Mouse (Mus musculus): Measurements from ENCODE around the gene Htra1. TPM values are rescaled to one million over a fixed set of nuclear protein-coding genes. Genes with fewer than 3 reads are reported as not detected.

Htra1 gene
- polyA plus RNA-seq, 1 experiment from 2014 or later, result 75.2 TPM

DNA sequence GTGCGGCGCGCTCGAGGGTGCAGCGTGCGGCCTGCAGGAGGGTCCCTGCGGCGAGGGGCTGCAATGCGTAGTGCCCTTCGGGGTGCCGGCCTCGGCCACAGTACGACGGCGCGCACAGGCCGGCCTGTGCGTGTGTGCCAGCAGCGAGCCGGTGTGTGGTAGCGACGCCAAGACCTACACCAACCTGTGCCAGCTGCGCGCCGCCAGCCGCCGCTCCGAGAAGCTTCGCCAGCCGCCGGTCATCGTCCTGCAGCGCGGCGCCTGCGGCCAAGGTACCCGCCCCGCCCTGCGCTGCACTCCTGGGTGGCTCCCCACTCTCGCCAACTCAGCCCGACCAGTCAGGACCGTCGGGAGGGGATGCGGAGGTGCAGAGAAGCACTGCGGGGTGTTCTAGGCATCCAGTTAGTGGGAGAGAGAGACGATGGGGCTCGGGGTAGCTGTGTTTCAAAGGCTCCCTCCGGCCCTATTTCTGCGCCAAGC lies 601 bp downstream of the Htra1 start:
- 1% methylated on average over 49 of the region's 49 CpGs for whole genome bisulfite sequencing

GRCm38 (mm10) chr7:130937266-130937841 lies 1.4 kb downstream of the Htra1 start:
- ATAC-seq (ENCODE audit: insufficient number of reproducible peaks, low FRiP score), result no peak
- 21% methylated on average over 12 of the region's 12 CpGs for WGBS
- H3K4me1 ChIP-seq (replicated peaks), result peaks cover 31% of the 10 kb centered on the region
- no peaks in the 10 kb centered on the region for H3K9me3 ChIP-seq (replicated peaks)
- H3K4me3 ChIP-seq, result peak overlapping the region; percentile 61
- no peaks in the 10 kb centered on the region for H3K36me3 ChIP-seq
- peak overlapping the region; percentile 87 for H3K4me2 ChIP-seq
- H3K9ac ChIP-seq, result peak overlapping the region; percentile 68
- no peak overlapping the region for H3K27ac ChIP-seq (ENCODE audit: poor library complexity, severe bottlenecking)
- peaks cover 36% of the 10 kb centered on the region for H3K27me3 ChIP-seq (replicated peaks)

More for the DNA sequence above, 601 bp downstream of the Htra1 start:
- H3K27me3 ChIP-seq (replicated peaks), result peaks cover 36% of the 10 kb centered on the region
- H3K9me3 ChIP-seq (replicated peaks), result peaks cover 3% of the 10 kb centered on the region; the same call in 1 of the 2 replicates
- H3K36me3 ChIP-seq, result no peaks in the 10 kb centered on the region
- no peak overlapping the region for H3K27ac ChIP-seq (ENCODE audit: poor library complexity, severe bottlenecking)
- peak overlapping the region; percentile 61 for H3K4me3 ChIP-seq
- H3K4me2 ChIP-seq, result peak overlapping the region; percentile 87
- H3K4me1 ChIP-seq (replicated peaks), result peaks cover 31% of the 10 kb centered on the region
- H3K9ac ChIP-seq, result peak overlapping the region; percentile 68
- ATAC-seq (ENCODE audit: insufficient number of reproducible peaks, low FRiP score), result peak; percentile 30

DNA sequence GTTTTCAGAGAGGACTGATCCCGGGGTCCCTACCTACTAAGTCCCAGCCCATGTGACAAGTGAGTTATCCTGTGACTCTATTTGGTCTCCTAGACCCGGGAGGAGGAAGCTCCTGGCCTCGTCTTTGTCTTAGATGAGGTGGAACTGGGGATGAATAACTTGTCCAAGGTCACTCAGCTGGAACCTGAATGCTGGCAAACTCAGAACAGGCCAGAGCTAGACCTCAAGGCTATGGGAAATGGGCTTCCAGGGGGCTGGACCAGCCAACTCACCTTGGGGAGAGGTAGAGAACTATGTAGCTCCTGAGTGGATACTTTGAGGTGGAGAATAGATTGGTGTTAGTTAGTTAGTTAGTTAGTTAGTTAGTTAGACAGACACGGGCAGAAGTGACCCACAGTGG lies 2.1 kb downstream of the Htra1 start:
- Histone ChIP-seq H3K27ac (ENCODE audit: poor library complexity, severe bottlenecking) (no peak overlapping the region), H3K36me3 (no peaks in the 10 kb centered on the region), H3K4me2 (peak overlapping the region; percentile 87; the same call in 1 of the 2 replicates), H3K9me3 (replicated peaks) (no peaks in the 10 kb centered on the region), H3K4me1 (replicated peaks) (peaks cover 31% of the 10 kb centered on the region), H3K9ac (no peak overlapping the region), H3K27me3 (replicated peaks) (peaks cover 33% of the 10 kb centered on the region), H3K4me3 (no peak overlapping the region; the same call in 1 of the 2 replicates)
- WGBS, result 57% methylated on average over 4 of the region's 4 CpGs
- no peak for ATAC-seq (ENCODE audit: insufficient number of reproducible peaks, low FRiP score)

DNA sequence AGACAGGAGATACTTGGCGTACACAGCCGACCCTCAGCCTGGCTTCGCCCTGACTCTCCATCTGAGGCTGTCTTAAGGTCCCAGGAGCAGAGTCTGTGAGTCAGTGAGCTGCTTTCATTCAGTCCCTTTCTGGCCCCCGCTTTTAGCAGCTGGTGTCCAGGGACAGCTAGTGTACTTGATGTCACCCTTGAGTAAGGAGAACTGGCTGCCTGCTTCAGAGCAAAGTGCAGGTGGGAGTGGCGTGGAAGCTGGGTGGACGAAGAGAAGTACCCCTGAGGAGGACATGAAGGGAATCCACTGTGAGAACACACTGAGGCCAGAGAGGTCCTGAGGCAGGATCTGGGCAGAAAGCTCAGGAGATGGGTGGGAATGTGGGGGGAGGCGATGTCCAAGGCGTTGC lies 3.0 kb downstream of the Htra1 start:
- Histone ChIP-seq H3K4me2 (no peak overlapping the region), H3K27me3 (replicated peaks) (peaks cover 24% of the 10 kb centered on the region), H3K4me1 (replicated peaks) (peaks cover 31% of the 10 kb centered on the region), H3K27ac (ENCODE audit: poor library complexity, severe bottlenecking) (no peak overlapping the region), H3K9ac (no peak overlapping the region), H3K4me3 (no peak overlapping the region), H3K36me3 (no peaks in the 10 kb centered on the region), H3K9me3 (replicated peaks) (no peaks in the 10 kb centered on the region)
- no peak for ATAC-seq (ENCODE audit: insufficient number of reproducible peaks, low FRiP score)
- 78% methylated on average over 8 of the region's 8 CpGs for WGBS

DNA sequence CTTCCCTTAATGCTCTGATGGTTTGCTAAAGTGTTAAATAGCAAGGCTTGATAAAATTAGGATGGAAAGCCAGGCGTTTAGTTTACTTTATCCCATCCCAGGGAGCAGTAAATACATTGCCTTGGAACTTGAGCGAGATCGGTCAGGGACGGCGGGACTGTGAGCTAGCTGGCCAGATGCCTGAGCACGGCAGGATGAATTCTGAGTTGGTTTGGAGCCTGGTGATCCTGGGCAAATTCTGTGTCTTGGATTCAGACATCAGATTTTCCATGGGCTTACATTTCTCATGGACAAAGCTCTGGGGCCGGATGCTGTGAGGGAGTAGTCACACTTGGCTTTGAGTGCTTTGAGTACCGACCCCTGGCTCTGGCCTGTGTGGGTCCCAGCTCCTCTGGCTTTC lies 4.8 kb downstream of the Htra1 start:
- 74% methylated on average over 8 of the region's 8 CpGs for WGBS
- ATAC-seq (ENCODE audit: insufficient number of reproducible peaks, low FRiP score), result no peak
- Histone ChIP-seq H3K27ac (ENCODE audit: poor library complexity, severe bottlenecking) (no peak overlapping the region), H3K9ac (no peak overlapping the region), H3K4me1 (replicated peaks) (peaks cover 21% of the 10 kb centered on the region), H3K27me3 (replicated peaks) (peaks cover 11% of the 10 kb centered on the region), H3K36me3 (no peaks in the 10 kb centered on the region), H3K4me3 (no peak overlapping the region), H3K9me3 (replicated peaks) (no peaks in the 10 kb centered on the region), H3K4me2 (no peak overlapping the region)

- Histone ChIP-seq H3K4me3 (no peak overlapping the region), H3K4me1 (replicated peaks) (peaks cover 34% of the 10 kb centered on the region), H3K9me3 (replicated peaks) (no peaks in the 10 kb centered on the region), H3K27me3 (replicated peaks) (peaks cover 3% of the 10 kb centered on the region; the same call in 1 of the 2 replicates), H3K36me3 (no peaks in the 10 kb centered on the region), H3K9ac (no peak overlapping the region), H3K4me2 (no peak overlapping the region), H3K27ac (ENCODE audit: poor library complexity, severe bottlenecking) (no peak overlapping the region)
- no peak for ATAC-seq (ENCODE audit: insufficient number of reproducible peaks, low FRiP score)
- 86% methylated on average over 9 of the region's 9 CpGs for WGBS
Measured at GRCm38 (mm10) chr7:130943280-130943895, 7.5 kb downstream of the Htra1 start.

- ATAC-seq (ENCODE audit: insufficient number of reproducible peaks, low FRiP score), result no peak
- H3K27me3 ChIP-seq (replicated peaks), result no peaks in the 10 kb centered on the region
- H3K27ac ChIP-seq (ENCODE audit: poor library complexity, severe bottlenecking), result no peak overlapping the region
- peaks cover 42% of the 10 kb centered on the region for H3K4me1 ChIP-seq (replicated peaks)
- no peak overlapping the region for H3K4me2 ChIP-seq
- H3K36me3 ChIP-seq, result no peaks in the 10 kb centered on the region
- H3K9ac ChIP-seq, result no peak overlapping the region
- WGBS, result 88% methylated on average over 11 of the region's 11 CpGs
- no peak overlapping the region for H3K4me3 ChIP-seq
- H3K9me3 ChIP-seq (replicated peaks), result no peaks in the 10 kb centered on the region
Measured at GRCm38 (mm10) chr7:130944766-130945475, 9.0 kb downstream of the Htra1 start.

- Histone ChIP-seq H3K27me3 (replicated peaks) (no peaks in the 10 kb centered on the region), H3K27ac (ENCODE audit: poor library complexity, severe bottlenecking) (no peak overlapping the region), H3K4me1 (replicated peaks) (peaks cover 44% of the 10 kb centered on the region), H3K9me3 (replicated peaks) (no peaks in the 10 kb centered on the region), H3K9ac (no peak overlapping the region), H3K4me3 (no peak overlapping the region), H3K36me3 (no peaks in the 10 kb centered on the region), H3K4me2 (no peak overlapping the region)
- ATAC-seq (ENCODE audit: insufficient number of reproducible peaks, low FRiP score), result no peak
- WGBS, result 91% methylated on average over 3 of the region's 3 CpGs
Measured at GRCm38 (mm10) chr7:130945730-130946129, 9.8 kb downstream of the Htra1 start.

DNA sequence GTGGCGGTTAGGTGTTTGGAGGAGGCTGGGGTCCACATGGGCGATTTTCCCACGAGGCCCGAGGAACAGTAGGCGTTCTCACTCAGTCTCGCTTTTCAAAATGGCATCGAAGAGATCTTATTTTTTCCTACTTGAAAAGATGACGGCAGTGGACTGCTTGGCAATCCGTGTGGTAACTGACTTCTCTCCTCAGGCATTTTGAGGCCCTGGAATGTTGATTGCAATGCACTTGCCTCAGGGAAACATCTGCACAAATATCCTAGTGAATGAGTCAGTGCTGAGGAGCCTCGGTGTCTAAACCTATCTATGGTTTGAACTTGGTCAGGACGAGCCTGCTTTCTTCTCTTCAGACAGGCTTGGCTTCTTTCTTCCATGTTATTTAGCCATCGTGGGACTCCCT lies 10.4 kb downstream of the Htra1 start:
- H3K36me3 ChIP-seq, result no peaks in the 10 kb centered on the region
- H3K9me3 ChIP-seq (replicated peaks), result no peaks in the 10 kb centered on the region
- no peak overlapping the region for H3K4me3 ChIP-seq
- no peak overlapping the region for H3K9ac ChIP-seq
- WGBS, result 72% methylated on average over 12 of the region's 12 CpGs
- no peak for ATAC-seq (ENCODE audit: insufficient number of reproducible peaks, low FRiP score)
- no peaks in the 10 kb centered on the region for H3K27me3 ChIP-seq (replicated peaks)
- no peak overlapping the region for H3K27ac ChIP-seq (ENCODE audit: poor library complexity, severe bottlenecking)
- H3K4me2 ChIP-seq, result no peak overlapping the region
- peaks cover 46% of the 10 kb centered on the region for H3K4me1 ChIP-seq (replicated peaks)

DNA sequence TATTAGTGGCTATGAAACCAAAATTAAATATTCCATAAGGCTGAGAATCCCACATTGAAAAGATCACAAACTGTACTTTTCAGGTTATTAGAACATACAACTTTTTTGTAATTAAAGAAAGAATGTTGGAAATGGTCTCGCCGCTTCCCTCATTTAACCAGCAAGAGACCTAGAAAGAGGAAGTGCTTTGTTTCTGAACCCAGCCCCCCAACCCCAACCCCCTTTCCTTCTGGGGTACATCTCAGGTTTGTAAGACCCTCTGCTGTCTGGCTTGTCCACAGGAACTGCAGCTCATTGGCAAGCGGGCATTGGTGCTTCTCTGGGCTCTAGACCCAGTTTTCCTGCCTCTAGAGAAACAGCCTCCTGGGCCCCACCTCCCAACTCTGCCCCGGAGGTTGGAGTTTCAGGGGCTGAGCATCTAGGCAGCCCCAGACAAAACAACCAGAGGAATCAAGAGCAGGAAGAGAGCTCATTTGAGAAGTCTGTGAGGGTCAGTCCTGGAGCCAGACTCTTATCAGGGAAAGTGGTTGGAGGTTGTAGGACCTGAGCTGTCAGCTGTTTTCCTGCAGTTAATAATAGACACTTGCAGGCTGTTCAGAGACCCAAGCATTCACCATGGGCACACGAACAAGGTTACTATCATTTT lies 12.8 kb downstream of the Htra1 start:
- no peaks in the 10 kb centered on the region; the same call in 1 of the 2 replicates for H3K36me3 ChIP-seq
- no peaks in the 10 kb centered on the region for H3K9me3 ChIP-seq (replicated peaks)
- WGBS, result 28% methylated on average over 5 of the region's 5 CpGs
- peaks cover 46% of the 10 kb centered on the region for H3K4me1 ChIP-seq (replicated peaks)
- peak overlapping the region; percentile 58 for H3K4me2 ChIP-seq
- 0 out of 2 replicates have a peak overlapping the region, but pooled peaks have one; percentile 20 for H3K9ac ChIP-seq
- peak overlapping the region; percentile 96 for H3K27ac ChIP-seq (ENCODE audit: poor library complexity, severe bottlenecking)
- H3K4me3 ChIP-seq, result 0 out of 2 replicates have a peak overlapping the region, but pooled peaks have one; percentile 3
- H3K27me3 ChIP-seq (replicated peaks), result no peaks in the 10 kb centered on the region
- ATAC-seq (ENCODE audit: insufficient number of reproducible peaks, low FRiP score), result peak; percentile 80

- Histone ChIP-seq H3K4me3 (0 out of 2 replicates have a peak overlapping the region, but pooled peaks have one; percentile 3), H3K9ac (0 out of 2 replicates have a peak overlapping the region, but pooled peaks have one; percentile 44), H3K27me3 (replicated peaks) (no peaks in the 10 kb centered on the region), H3K9me3 (replicated peaks) (no peaks in the 10 kb centered on the region), H3K36me3 (no peaks in the 10 kb centered on the region; the same call in 1 of the 2 replicates), H3K27ac (ENCODE audit: poor library complexity, severe bottlenecking) (peak overlapping the region; percentile 96), H3K4me1 (replicated peaks) (peaks cover 46% of the 10 kb centered on the region), H3K4me2 (peak overlapping the region; percentile 58)
- WGBS, result 15% methylated on average over 8 of the region's 8 CpGs
- ATAC-seq (ENCODE audit: insufficient number of reproducible peaks, low FRiP score), result peak; percentile 78
Measured at GRCm38 (mm10) chr7:130949331-130949751, 13.4 kb downstream of the Htra1 start.

All from heart, embryonic 12.5 days (tissue).